Mouse (Mus musculus): ENCODE measurements around the gene Lyzl6. TPM values are rescaled to one million over a fixed set of nuclear protein-coding genes. Genes with fewer than 3 reads are reported as not detected.

The Lyzl6 gene
- polyA plus RNA-seq, 1 experiment from 2014 or later, result not detected

- H3K4me1 ChIP-seq, result no peaks in the 10 kb centered on the region
- no peak overlapping the region for H3K4me3 ChIP-seq
- H3K27me3 ChIP-seq (ENCODE audit: insufficient read depth, poor library complexity, severe bottlenecking), result peaks cover 27% of the 10 kb centered on the region
- no peaks in the 10 kb centered on the region for H3K9me3 ChIP-seq
- 70% methylated on average over 3 of the region's 3 CpGs for WGBS
- H3K36me3 ChIP-seq, result no peaks in the 10 kb centered on the region
- no peak for DNase-seq (ENCODE audit: low spot score)
- no peak overlapping the region for H3K27ac ChIP-seq
These were observed 3.2 kb downstream of the Lyzl6 start for GRCm38 (mm10) chr11:103635481-103635880.

- no peak overlapping the region for H3K4me3 ChIP-seq
- H3K9me3 ChIP-seq, result no peaks in the 10 kb centered on the region
- no peaks in the 10 kb centered on the region for H3K36me3 ChIP-seq
- 84% methylated on average over 7 of the region's 7 CpGs for WGBS
- no peak for DNase-seq (ENCODE audit: low spot score)
- H3K4me1 ChIP-seq, result no peaks in the 10 kb centered on the region
- H3K27me3 ChIP-seq (ENCODE audit: insufficient read depth, poor library complexity, severe bottlenecking), result peaks cover 20% of the 10 kb centered on the region
- H3K27ac ChIP-seq, result no peak overlapping the region
These were observed 3.9 kb downstream of the Lyzl6 start for GRCm38 (mm10) chr11:103634806-103635205.

- no peak overlapping the region for H3K27ac ChIP-seq
- no peaks in the 10 kb centered on the region for H3K4me1 ChIP-seq
- no peaks in the 10 kb centered on the region for H3K9me3 ChIP-seq
- H3K27me3 ChIP-seq (ENCODE audit: insufficient read depth, poor library complexity, severe bottlenecking), result no peaks in the 10 kb centered on the region
- H3K36me3 ChIP-seq, result no peaks in the 10 kb centered on the region
- no peak for DNase-seq (ENCODE audit: low spot score)
- H3K4me3 ChIP-seq, result no peak overlapping the region
- WGBS, result 76% methylated on average over 23 of the region's 23 CpGs
These were observed 11.2 kb downstream of the Lyzl6 start for GRCm38 (mm10) chr11:103627453-103627852.

GRCm38 (mm10) chr11:103621040-103621439, 17.6 kb downstream of the Lyzl6 start, which contains the start of gene Gm884:
Gene Gm884, minus strand, starts transcription at chr11:103621140.
- H3K36me3 ChIP-seq, result no peaks in the 10 kb centered on the region
- no peaks in the 10 kb centered on the region for H3K9me3 ChIP-seq
- 79% methylated on average over 9 of the region's 9 CpGs for WGBS
- no peaks in the 10 kb centered on the region for H3K27me3 ChIP-seq (ENCODE audit: insufficient read depth, poor library complexity, severe bottlenecking)
- no peak within 1 kb of the TSS for H3K4me3 ChIP-seq
- H3K27ac ChIP-seq, result no peak within 1 kb of the TSS
- no peaks in the 10 kb centered on the region for H3K4me1 ChIP-seq
- DNase-seq (ENCODE audit: low spot score), result no peak

- Histone ChIP-seq H3K9me3 (no peaks in the 10 kb centered on the region), H3K4me3 (no peak overlapping the region), H3K27ac (no peak overlapping the region), H3K36me3 (no peaks in the 10 kb centered on the region), H3K27me3 (ENCODE audit: insufficient read depth, poor library complexity, severe bottlenecking) (no peaks in the 10 kb centered on the region), H3K4me1 (no peaks in the 10 kb centered on the region)
- DNase-seq (ENCODE audit: low spot score), result no peak
- 90% methylated on average over 2 of the region's 2 CpGs for WGBS
These were observed 27.9 kb downstream of the Lyzl6 start for GRCm38 (mm10) chr11:103610772-103611171.

- DNase-seq (ENCODE audit: low spot score), result no peak
- no peak overlapping the region for H3K4me3 ChIP-seq
- no peak overlapping the region for H3K27ac ChIP-seq
- no peaks in the 10 kb centered on the region for H3K27me3 ChIP-seq (ENCODE audit: insufficient read depth, poor library complexity, severe bottlenecking)
- H3K9me3 ChIP-seq, result no peaks in the 10 kb centered on the region
- no peaks in the 10 kb centered on the region for H3K36me3 ChIP-seq
- no peaks in the 10 kb centered on the region for H3K4me1 ChIP-seq
- 51% methylated on average over 5 of the region's 5 CpGs for WGBS
These were observed 32.1 kb downstream of the Lyzl6 start for GRCm38 (mm10) chr11:103606611-103607010.

Other genes with a start within 250 kb of the Lyzl6 start
- 6.7 and 6.9 TPM in 2 replicates for gene Plekhm1, start 226.2 kb downstream of the Lyzl6 start, polyA plus RNA-seq (2016; fragmentation: Nextera tagmentation; extraction: Ambion mirVana)
- gene Lrrc37a, start 134.3 kb downstream of the Lyzl6 start, polyA plus RNA-seq (2016; fragmentation: Nextera tagmentation; extraction: Ambion mirVana), result not detected in 2 replicates
- not detected in 2 replicates for gene Gm884, start 17.8 kb downstream of the Lyzl6 start, polyA plus RNA-seq (2016; fragmentation: Nextera tagmentation; extraction: Ambion mirVana)
- 0.48 TPM in 1 of 2 replicates, not detected in the other for gene Rprml, start 10.7 kb upstream of the Lyzl6 start, polyA plus RNA-seq (2016; fragmentation: Nextera tagmentation; extraction: Ambion mirVana)
- gene Gosr2, start 59.0 kb upstream of the Lyzl6 start, polyA plus RNA-seq (2016; fragmentation: Nextera tagmentation; extraction: Ambion mirVana), result 80.1 and 86.4 TPM in 2 replicates
- gene Wnt9b, start 110.9 kb upstream of the Lyzl6 start, polyA plus RNA-seq (2016; fragmentation: Nextera tagmentation; extraction: Ambion mirVana), result 1.2 and 1.6 TPM in 2 replicates
- gene Wnt3, start 135.3 kb upstream of the Lyzl6 start, polyA plus RNA-seq (2016; fragmentation: Nextera tagmentation; extraction: Ambion mirVana), result 0.28 and 1.5 TPM in 2 replicates

Data from heart, embryonic 10.5 days (tissue).